In genomic region chr13:114344979-114345712, GRCm38 (mm10) we compare ENCODE assay signal across 22 mouse cellular contexts. TPM values are rescaled to one million over a fixed set of nuclear protein-coding genes. Genes with fewer than 3 reads are reported as not detected.
DNase-seq lines count a peak whose midpoint lies in the region; ATAC-seq and TF ChIP-seq lines count a peak whose summit lies in the region.
"Had no signal": no experiment of that assay in that cellular context is flagged by ENCODE, and none has a peak within 500 bp of the region (broad histone marks: within the 10 kb centered on the region; RNA-seq: fewer than 3 reads in every experiment).

No protein-coding gene starts in this region.

- ATAC-seq in midbrain, embryonic 12.5 days (ENCODE audit: low FRiP score, low read depth): 0 out of 2 replicates have a peak, but pooled peaks have one; percentile 47
- ATAC-seq in midbrain, postnatal 0 days (ENCODE audit: low FRiP score): no peak
- ATAC-seq in hindbrain, embryonic 14.5 days (ENCODE audit: low FRiP score): peak; percentile 53; the same call in 1 of the 2 replicates
- ATAC-seq in midbrain, embryonic 15.5 days (replicated peaks): peak; percentile 46; the same call in 1 of the 2 replicates
- ATAC-seq in CD4-positive, CD25-positive, alpha-beta regulatory T cell, adult 4 months: no peak
- ATAC-seq: intestine, embryonic 16.5 days had no signal

- no peaks in the 10 kb centered on the region for H3K27me3 ChIP-seq in midbrain, embryonic 12.5 days
- no peaks in the 10 kb centered on the region for H3K27me3 ChIP-seq in midbrain, postnatal 0 days (ENCODE audit: insufficient read depth, low read length)
- no peaks in the 10 kb centered on the region for H3K27me3 ChIP-seq in hindbrain, embryonic 14.5 days (ENCODE audit: control insufficient read depth, insufficient read depth, low read length)
- H3K27me3 ChIP-seq in midbrain, embryonic 15.5 days (replicated peaks): no peaks in the 10 kb centered on the region
- H3K27me3 ChIP-seq: embryonic facial prominence, embryonic 15.5 days; heart, embryonic 15.5 days; liver, embryonic 15.5 days; lung, embryonic 15.5 days; stomach, embryonic 15.5 days had no signal

- H3K36me3 ChIP-seq in midbrain, embryonic 12.5 days: no peaks in the 10 kb centered on the region
- H3K36me3 ChIP-seq in midbrain, postnatal 0 days (ENCODE audit: insufficient read depth, low read length): no peaks in the 10 kb centered on the region
- no peaks in the 10 kb centered on the region for H3K36me3 ChIP-seq in hindbrain, embryonic 14.5 days (replicated peaks; ENCODE audit: control insufficient read depth, insufficient read depth)
- no peaks in the 10 kb centered on the region for H3K36me3 ChIP-seq in midbrain, embryonic 15.5 days (replicated peaks)
- H3K36me3 ChIP-seq: embryonic facial prominence, embryonic 15.5 days; heart, embryonic 15.5 days; limb, embryonic 10.5 days; liver, embryonic 15.5 days; lung, embryonic 15.5 days; stomach, embryonic 15.5 days had no signal

- no peak overlapping the region for H3K27ac ChIP-seq in midbrain, embryonic 12.5 days (replicated peaks)
- no peak overlapping the region for H3K27ac ChIP-seq in midbrain, postnatal 0 days (ENCODE audit: low read depth, low read length)
- H3K27ac ChIP-seq in hindbrain, embryonic 14.5 days: no peak overlapping the region
- no peak overlapping the region for H3K27ac ChIP-seq in midbrain, embryonic 15.5 days
- H3K27ac ChIP-seq: embryonic facial prominence, embryonic 15.5 days; gastrocnemius, adult 2 months; heart, embryonic 15.5 days; limb, embryonic 10.5 days; lung, embryonic 15.5 days; stomach, embryonic 15.5 days had no signal

- peaks cover 23% of the 10 kb centered on the region for H3K4me1 ChIP-seq in midbrain, embryonic 12.5 days
- 0 out of 2 replicates have a peak, but pooled peaks cover 3% of the 10 kb centered on the region for H3K4me1 ChIP-seq in midbrain, postnatal 0 days (ENCODE audit: insufficient read depth, low read length)
- H3K4me1 ChIP-seq in hindbrain, embryonic 14.5 days (replicated peaks; ENCODE audit: control insufficient read depth, insufficient read depth, low read length): 0 out of 2 replicates have a peak, but pooled peaks cover 15% of the 10 kb centered on the region
- H3K4me1 ChIP-seq in midbrain, embryonic 15.5 days: peaks cover 13% of the 10 kb centered on the region
- H3K4me1 ChIP-seq: embryonic facial prominence, embryonic 15.5 days; lung, embryonic 15.5 days; stomach, embryonic 15.5 days had no signal

- H3K9me3 ChIP-seq in midbrain, embryonic 12.5 days: no peaks in the 10 kb centered on the region
- no peaks in the 10 kb centered on the region for H3K9me3 ChIP-seq in midbrain, postnatal 0 days (ENCODE audit: low read length)
- H3K9me3 ChIP-seq in hindbrain, embryonic 14.5 days (ENCODE audit: control insufficient read depth, low read length): no peaks in the 10 kb centered on the region
- no peaks in the 10 kb centered on the region for H3K9me3 ChIP-seq in midbrain, embryonic 15.5 days
- H3K9me3 ChIP-seq: embryonic facial prominence, embryonic 15.5 days; heart, embryonic 15.5 days; limb, embryonic 10.5 days; liver, embryonic 15.5 days; lung, embryonic 15.5 days; stomach, embryonic 15.5 days had no signal

- no peak overlapping the region for H3K4me2 ChIP-seq in midbrain, embryonic 12.5 days (replicated peaks)
- H3K4me2 ChIP-seq in midbrain, postnatal 0 days (ENCODE audit: low read depth, low read length, poor library complexity, severe bottlenecking): no peak overlapping the region
- no peak overlapping the region for H3K4me2 ChIP-seq in hindbrain, embryonic 14.5 days (replicated peaks)
- no peak overlapping the region for H3K4me2 ChIP-seq in midbrain, embryonic 15.5 days
- H3K4me2 ChIP-seq: embryonic facial prominence, embryonic 15.5 days; heart, embryonic 15.5 days; lung, embryonic 15.5 days; stomach, embryonic 15.5 days had no signal

- no peak overlapping the region for H3K4me3 ChIP-seq in midbrain, embryonic 12.5 days
- H3K4me3 ChIP-seq in midbrain, postnatal 0 days (ENCODE audit: low read depth, low read length): no peak overlapping the region
- no peak overlapping the region for H3K4me3 ChIP-seq in hindbrain, embryonic 14.5 days (replicated peaks; ENCODE audit: low read length)
- H3K4me3 ChIP-seq in midbrain, embryonic 15.5 days: no peak overlapping the region
- H3K4me3 ChIP-seq: embryonic facial prominence, embryonic 15.5 days; gastrocnemius, adult 2 months; heart, embryonic 15.5 days; limb, embryonic 10.5 days; liver, embryonic 15.5 days; lung, embryonic 15.5 days; stomach, embryonic 15.5 days had no signal

- TF ChIP-seq CTCF in midbrain, postnatal 0 days (IDR thresholded peaks at IDR 0.05): no peak
- TF ChIP-seq CTCF in brain, embryonic 14.5 days (IDR thresholded peaks at IDR 0.05; ENCODE audit: borderline replicate concordance, extremely low read depth, insufficient read depth, insufficient read length): no peak

- no peak overlapping the region for H3K9ac ChIP-seq in midbrain, embryonic 12.5 days (replicated peaks)
- H3K9ac ChIP-seq in midbrain, postnatal 0 days (replicated peaks; ENCODE audit: low read length, poor library complexity, severe bottlenecking): no peak overlapping the region
- H3K9ac ChIP-seq in hindbrain, embryonic 14.5 days: no peak overlapping the region
- no peak overlapping the region for H3K9ac ChIP-seq in midbrain, embryonic 15.5 days
- H3K9ac ChIP-seq: embryonic facial prominence, embryonic 15.5 days; heart, embryonic 15.5 days; liver, embryonic 15.5 days; lung, embryonic 15.5 days; stomach, embryonic 15.5 days had no signal

- DNase-seq in midbrain, postnatal 0 days (ENCODE audit: low spot score): no peak
- DNase-seq in brain, embryonic 14.5 days (ENCODE audit: low read depth): peak; percentile 31
- DNase-seq in hindbrain, embryonic 14.5 days (ENCODE audit: low spot score): no peak
- DNase-seq in right cerebral cortex, postnatal 36 days (ENCODE audit: low spot score in 2 of 2): no peak
- DNase-seq: adrenal gland, postnatal 14 days; cerebellum, adult 9-10 months; gastrocnemius, adult 2 months; kidney, adult 9 months; kidney, postnatal 14 days; liver; lung, postnatal 36 days; thymus, postnatal 25 days had no signal

- WGBS in midbrain, embryonic 12.5 days: 60% methylated on average over 13 of the region's 13 CpGs
- WGBS in midbrain, postnatal 0 days: 59% methylated on average over 13 of the region's 13 CpGs
- WGBS in hindbrain, embryonic 14.5 days: 56% methylated on average over 13 of the region's 13 CpGs
- WGBS in midbrain, embryonic 15.5 days: 52% methylated on average over 13 of the region's 13 CpGs

- no peak for TF ChIP-seq POLR2A in brain, embryonic 14.5 days (IDR thresholded peaks at IDR 0.05; ENCODE audit: borderline replicate concordance, extremely low read depth, insufficient read depth, insufficient read length, poor library complexity, severe bottlenecking)

RNA-seq across cellular contexts. Expression of gene Ndufs4, which starts 42.9 kb away (rescaled TPM):
- 324 and 325 TPM in 2 replicates for polyA plus RNA-seq in midbrain, embryonic 12.5 days (2016; fragmentation: Nextera tagmentation; extraction: Ambion mirVana)
- 36.4 and 68.0 TPM in 2 replicates for total RNA-seq in midbrain, postnatal 0 days (2014; rRNA removed)
- polyA plus RNA-seq in midbrain, postnatal 0 days (2015; fragmentation: Nextera tagmentation; extraction: Ambion mirVana): 405 and 414 TPM in 2 replicates
- polyA plus RNA-seq in brain, embryonic 14.5 days (2012; rRNA removed): 90.4 and 103 TPM in 2 replicates
- polyA plus RNA-seq in hindbrain, embryonic 14.5 days (2014; fragmentation: Nextera tagmentation; extraction: Ambion mirVana): 379 and 411 TPM in 2 replicates
- 328 and 330 TPM in 2 replicates for polyA plus RNA-seq in midbrain, embryonic 15.5 days (2015; fragmentation: Nextera tagmentation; extraction: Ambion mirVana)
- 100 to 1,000 TPM; 159 to 188 TPM for polyA plus RNA-seq in CD4-positive, CD25-positive, alpha-beta regulatory T cell, adult 4 months (2017; shearing (Covaris generic))

Comparison
In these comparisons a context has a peak if more than half of its experiments do, and no peak if none do; other contexts are left out.
1. ATAC-seq: peak in midbrain, embryonic 12.5 days (single experiment), hindbrain, embryonic 14.5 days (single experiment) and midbrain, embryonic 15.5 days (single experiment); none in midbrain, postnatal 0 days (single experiment) and CD4-positive, CD25-positive, alpha-beta regulatory T cell, adult 4 months (single experiment).